Mouse (Mus musculus) testis, postnatal 14 days (tissue): ENCODE measurements around the gene Upb1.
A peak's percentile ranks its signal among the peaks of the same experiment; 100 is the strongest.
"Not testable (repeated sequence)": the region's sequence is repeated elsewhere in the genome, so short reads cannot be mapped to it uniquely, and the experiment has no call there.

Source experiments
- DNase-seq: peaks from one replicate; pipeline ENCODE4 v3.0.0; 2021; ENCODE audit warnings: low spot score

Gene Upb1

GRCm38 (mm10) chr10:75456061-75456831, 55.3 kb downstream of the Upb1 start:
- DNase-seq = not testable (repeated sequence)

GRCm38 (mm10) chr10:75457852-75458251, 56.9 kb downstream of the Upb1 start:
- no peak for DNase-seq

GRCm38 (mm10) chr10:75458329-75458728, 57.4 kb downstream of the Upb1 start:
- DNase-seq = no peak

- no peak for DNase-seq
Observed at GRCm38 (mm10) chr10:75462728-75463127, 61.8 kb downstream of the Upb1 start.

- no peak for DNase-seq
Observed at GRCm38 (mm10) chr10:75465781-75466550, 65.1 kb downstream of the Upb1 start.

- no peak for DNase-seq
Observed at GRCm38 (mm10) chr10:75473411-75473810, 72.5 kb downstream of the Upb1 start.

- no peak for DNase-seq
Observed at GRCm38 (mm10) chr10:75474571-75474970, 73.7 kb downstream of the Upb1 start.

GRCm38 (mm10) chr10:75475139-75475850, 74.4 kb downstream of the Upb1 start:
- DNase-seq = not testable (repeated sequence)

- no peak for DNase-seq
Observed at GRCm38 (mm10) chr10:75477034-75477433, 76.1 kb downstream of the Upb1 start.

- no peak for DNase-seq
Observed at GRCm38 (mm10) chr10:75479955-75480354, 79.0 kb downstream of the Upb1 start.

- DNase-seq = no peak
Observed at GRCm38 (mm10) chr10:75481703-75482102, 80.8 kb downstream of the Upb1 start.

- DNase-seq = no peak
Observed at GRCm38 (mm10) chr10:75482271-75482670, 81.4 kb downstream of the Upb1 start.

- no peak for DNase-seq
Observed at GRCm38 (mm10) chr10:75482919-75483483, 82.1 kb downstream of the Upb1 start.

- DNase-seq = no peak
Observed at GRCm38 (mm10) chr10:75484066-75484465, 83.2 kb downstream of the Upb1 start.

GRCm38 (mm10) chr10:75484767-75485166, 83.9 kb downstream of the Upb1 start:
- DNase-seq = no peak

- DNase-seq = peak; percentile 67
Observed at GRCm38 (mm10) chr10:75486086-75486979, 85.4 kb downstream of the Upb1 start.

GRCm38 (mm10) chr10:75487131-75487530, 86.2 kb downstream of the Upb1 start:
- no peak for DNase-seq

GRCm38 (mm10) chr10:75489522-75489921, 88.6 kb downstream of the Upb1 start:
- no peak for DNase-seq

- no peak for DNase-seq
Observed at GRCm38 (mm10) chr10:75490731-75491130, 89.8 kb downstream of the Upb1 start.
